Mouse (Mus musculus) gastrocnemius, adult 18-20 months (tissue): Measurements from ENCODE around the gene Olfr661. TPM values are rescaled to one million over a fixed set of nuclear protein-coding genes. Genes with fewer than 3 reads are reported as not detected.

ENCODE experiments used
- DNase-seq: peaks from one replicate; pipeline ENCODE4 v3.0.0; 2021; ENCODE audit warnings: low spot score
- long read RNA-seq, 2 experiments: library from polyadenylated mRNA; stranded (forward); transcript quantifications; one replicate each; pipeline ENCODE4 v2.0.0; 2021
- total RNA-seq, 2 experiments: library from RNA; stranded (reverse); gene quantifications; 2 replicates each; pipeline ENCODE4 v1.2.3; 2021

The Olfr661 gene
- total RNA-seq, result not detected
- long read RNA-seq, experiment 1, result 0 reads
- long read RNA-seq, experiment 2, result 0 reads

DNA sequence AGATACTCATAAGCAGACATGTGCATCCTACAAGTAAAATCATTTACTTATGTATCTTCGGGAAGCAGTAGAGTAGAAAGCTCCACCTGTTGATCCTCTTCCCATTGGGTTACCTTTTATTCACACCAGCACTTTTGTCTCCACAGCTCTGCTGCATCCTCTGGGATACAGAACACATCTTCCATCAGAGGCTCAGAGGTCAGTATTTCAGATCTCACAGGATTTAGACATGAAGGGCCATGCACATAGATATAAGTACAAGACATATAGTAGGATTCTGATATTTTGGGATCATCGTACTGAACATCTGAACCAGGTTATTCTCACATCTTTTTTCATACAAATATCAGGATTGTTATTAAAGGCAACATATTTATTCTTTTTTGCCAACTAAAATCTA, at the start of gene Olfr661:
Gene Olfr661, plus strand, starts transcription at position 301 of the 400 bp plus-strand sequence.
- no peak for DNase-seq

DNA sequence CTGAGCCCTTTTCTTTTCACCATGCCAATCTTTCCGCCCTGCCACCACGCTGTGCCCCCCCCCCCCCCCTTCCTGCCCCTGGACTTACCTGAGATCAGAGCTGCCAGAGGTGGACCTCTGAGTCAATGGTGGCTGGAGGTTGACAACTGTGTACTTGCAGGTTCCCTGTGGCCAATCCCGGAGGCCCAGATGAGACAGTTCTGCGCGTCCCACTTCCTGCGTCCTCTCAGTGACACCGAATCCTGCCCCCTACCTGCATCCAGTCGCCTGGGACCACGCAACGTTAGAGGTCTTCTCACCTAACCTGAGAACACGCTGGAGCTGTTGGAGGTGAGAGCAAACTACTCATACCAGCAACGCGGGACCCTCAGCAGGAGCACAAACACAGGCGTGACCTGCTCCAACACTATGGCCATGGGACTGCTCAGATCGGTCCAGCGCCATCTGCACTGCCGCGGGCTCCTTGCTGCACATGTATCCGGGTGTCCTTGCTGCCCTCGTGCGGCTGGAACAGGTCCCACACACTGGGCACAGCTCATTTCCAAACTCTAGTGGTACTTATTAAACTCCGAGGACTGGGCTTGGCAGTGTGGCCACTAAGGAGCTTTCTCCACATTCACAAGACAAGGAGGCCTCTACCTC, 39.3 kb upstream of the Olfr661 start, which contains the start of gene Olfr658:
Gene Olfr658, minus strand, starts transcription at position 465 of the 642 bp plus-strand sequence.
- no peak for DNase-seq

DNA sequence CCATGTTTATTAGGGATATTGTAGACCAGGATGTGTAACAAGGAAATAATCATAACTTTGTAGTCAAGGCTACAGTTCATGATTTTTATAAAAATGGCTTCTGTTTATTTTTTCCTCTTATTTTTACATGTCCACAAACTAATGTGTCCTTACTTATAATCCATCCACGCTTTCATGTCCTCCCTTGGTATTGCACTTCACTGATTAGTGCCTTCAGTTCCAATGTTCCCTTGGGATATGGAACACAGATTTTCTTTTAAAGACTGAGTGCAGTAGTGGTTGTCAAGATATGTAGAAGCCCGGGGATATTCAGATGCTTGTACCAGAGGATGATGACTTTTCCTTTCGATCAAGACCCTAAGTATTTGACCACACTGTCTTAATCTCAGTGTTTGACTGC, 19.8 kb upstream of the Olfr661 start, which contains the start of gene Olfr659:
Gene Olfr659, plus strand, starts transcription at position 301 of the 400 bp plus-strand sequence.
- no peak for DNase-seq

Other genes starting within 250 kb of the Olfr661 start
- gene Trim30a, start 221.3 kb upstream of the Olfr661 start, total RNA-seq, result under 1 TPM; 0.53 to 1.00 TPM
- under 1 TPM; 0.34 to 0.64 TPM for gene Trim30d, start 178.7 kb upstream of the Olfr661 start, total RNA-seq
- not detected for gene Olfr651, start 136.4 kb upstream of the Olfr661 start, total RNA-seq
- not detected for gene Olfr652, start 125.6 kb upstream of the Olfr661 start, total RNA-seq
- not detected for gene Olfr653, start 109.2 kb upstream of the Olfr661 start, total RNA-seq
- gene Olfr654, start 99.5 kb upstream of the Olfr661 start, total RNA-seq, result not detected
- not detected for gene Olfr655, start 84.7 kb upstream of the Olfr661 start, total RNA-seq
- gene Olfr656, start 72.5 kb upstream of the Olfr661 start, total RNA-seq, result not detected
- not detected for gene Olfr657, start 61.7 kb upstream of the Olfr661 start, total RNA-seq
- gene Olfr658, start 39.2 kb upstream of the Olfr661 start, total RNA-seq, result not detected
- gene Olfr659, start 19.7 kb upstream of the Olfr661 start, total RNA-seq, result not detected
- gene Usp17le, start 91.0 kb downstream of the Olfr661 start, total RNA-seq, result not detected
- gene Usp17lb, start 156.1 kb downstream of the Olfr661 start, total RNA-seq, result not detected
- gene Usp17la, start 170.5 kb downstream of the Olfr661 start, total RNA-seq, result not detected
- gene Olfr665, start 191.5 kb downstream of the Olfr661 start, total RNA-seq, result not detected
- gene Olfr666, start 209.5 kb downstream of the Olfr661 start, total RNA-seq, result not detected
- not detected for gene Olfr667, start 235.0 kb downstream of the Olfr661 start, total RNA-seq
- gene Olfr668, start 241.6 kb downstream of the Olfr661 start, total RNA-seq, result not detected
- not detected for gene Olfr669, start 247.7 kb downstream of the Olfr661 start, total RNA-seq